Mouse (Mus musculus) olfactory bulb, adult 2 months (tissue): ENCODE results near the gene Tnpo2. TPM values are rescaled to one million over a fixed set of nuclear protein-coding genes. Genes with fewer than 3 reads are reported as not detected.

Source experiments
- H3K27ac ChIP-seq: fragments of 200-500 bp; 2 replicates; pipeline ENCODE4 v1.5.1; 2012; ENCODE audit warnings: low read depth, low read length; ENCODE audit not compliant: insufficient read depth
- H3K4me1 ChIP-seq: fragments of 200-500 bp; 2 replicates; pipeline ENCODE4 v1.6.1; 2012; ENCODE audit warnings: low read length; ENCODE audit not compliant: control insufficient read depth, insufficient read depth
- H3K4me3 ChIP-seq: fragments of 200-500 bp; 2 replicates; pipeline ENCODE4 v1.5.1; 2012; ENCODE audit warnings: mild to moderate bottlenecking, low read depth, low read length, moderate library complexity; ENCODE audit not compliant: insufficient read depth
- CTCF ChIP-seq: fragments of 200-500 bp; IDR thresholded peaks from 2 replicates; pipeline ENCODE4 v1.5.1; 2012; ENCODE audit warnings: low read depth, mild to moderate bottlenecking, low read length, moderate library complexity; ENCODE audit not compliant: insufficient read depth
- POLR2A ChIP-seq: fragments of 200-500 bp; IDR thresholded peaks from 2 replicates; pipeline ENCODE4 v1.6.1; 2012; ENCODE audit warnings: mild to moderate bottlenecking, low read depth, low read length, moderate library complexity; ENCODE audit not compliant: insufficient read depth
- WGBS: fragments of 180-500 bp; shearing (Covaris S2); methylation state at CpG from one replicate; pipeline ENCODE4 v1.1.7; 2018; 5-methylcytosine and 5-hydroxymethylcytosine counted together
- polyA plus RNA-seq: library from polyadenylated mRNA; stranded (reverse); fragments of >200 nt; gene quantifications from 2 replicates; pipeline ENCODE4 v1.2.4, GENCODE M21; 2012; ENCODE audit warnings: low replicate concordance; ENCODE audit not compliant: missing spikeins, insufficient read depth, insufficient read length

Gene Tnpo2
- polyA plus RNA-seq, 1 experiment, result not detected

GRCm38 (mm10) chr8:85025098-85025932, 11.4 kb upstream of the Tnpo2 start, which contains the start of gene Asna1:
Gene Asna1 (minus strand): TSS chr8:85025281.
- H3K27ac ChIP-seq, result peak within 1 kb of the TSS; percentile 79
- 2% methylated on average over 30 of the region's 30 CpGs for WGBS
- TF ChIP-seq POLR2A (peak; percentile 28; the same call in 1 of the 2 replicates), CTCF (no peak)
- H3K4me1 ChIP-seq, result peaks cover 13% of the 10 kb centered on the region
- H3K4me3 ChIP-seq, result peak within 1 kb of the TSS; percentile 94

DNA sequence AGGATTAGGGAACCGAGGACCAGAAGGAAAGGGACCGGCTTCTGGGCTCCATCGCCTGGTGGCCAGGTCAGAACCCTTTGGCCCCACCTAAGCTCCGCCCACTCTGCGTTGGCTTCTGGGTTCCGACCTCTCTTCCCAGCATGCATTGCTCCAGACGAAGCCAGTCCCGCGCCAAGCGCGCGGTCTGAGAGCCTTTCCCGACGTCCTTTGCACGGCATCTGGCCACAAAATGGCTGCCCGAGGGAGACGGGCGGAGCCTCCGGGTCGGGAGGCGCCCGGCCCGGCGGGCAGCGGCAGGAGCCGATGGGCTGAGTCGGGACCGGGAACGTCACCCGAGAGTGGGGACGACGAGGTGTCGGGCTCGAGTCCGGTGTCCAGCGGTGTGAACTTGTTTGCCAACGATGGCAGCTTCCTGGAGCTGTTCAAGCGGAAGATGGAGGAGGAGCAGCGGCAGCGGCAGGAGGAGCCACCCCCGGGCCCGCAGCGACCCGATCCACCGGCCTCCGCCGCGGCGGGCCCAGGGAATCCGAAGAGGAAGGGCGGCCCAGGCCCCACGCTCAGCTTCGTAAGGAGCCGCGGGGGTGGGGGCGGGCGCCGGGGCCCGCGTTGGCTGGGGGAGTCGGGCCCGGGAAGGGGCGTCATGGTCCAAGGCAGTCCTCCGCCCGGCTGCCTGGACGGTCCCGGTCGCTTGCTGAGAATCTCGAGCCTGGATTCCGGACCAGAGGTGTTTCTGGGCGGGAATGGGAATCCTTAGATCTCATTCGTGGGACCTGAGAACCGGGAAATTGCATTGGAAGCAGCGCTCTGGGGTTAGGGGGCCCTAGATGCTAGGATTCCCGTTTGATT, 9.8 kb upstream of the Tnpo2 start, which contains the start of gene Trir:
Gene Trir (plus strand): TSS at position 154 of the 846 bp plus-strand sequence.
- peak within 1 kb of the TSS; percentile 96 for H3K4me3 ChIP-seq
- TF ChIP-seq CTCF, result peak; percentile 22; the same call in 1 of the 2 replicates
- TF ChIP-seq POLR2A, result peak; percentile 97
- peaks cover 13% of the 10 kb centered on the region for H3K4me1 ChIP-seq
- H3K27ac ChIP-seq, result peak within 1 kb of the TSS; percentile 95
- WGBS, result under 1% methylated on average over 74 of the region's 75 CpGs

DNA sequence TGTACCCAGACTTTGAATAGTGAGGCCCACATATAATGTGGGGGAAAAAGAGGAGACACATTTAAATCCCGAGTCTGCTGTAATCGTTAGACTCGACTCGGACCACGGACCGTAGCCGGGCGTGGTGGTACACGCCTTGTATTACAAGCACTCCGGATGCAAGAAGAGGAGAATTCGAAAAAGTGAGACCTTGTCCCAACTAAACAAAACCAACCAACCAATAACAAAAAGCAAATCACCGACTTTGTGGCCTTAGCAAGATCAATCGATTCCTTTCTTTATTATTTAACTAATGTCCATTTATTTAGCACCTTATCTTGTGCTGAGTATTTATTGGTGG, 9.2 kb upstream of the Tnpo2 start:
- peaks cover 13% of the 10 kb centered on the region for H3K4me1 ChIP-seq
- TF ChIP-seq CTCF, result no peak
- no peak for TF ChIP-seq POLR2A
- WGBS, result under 1% methylated on average over 13 of the region's 13 CpGs
- H3K4me3 ChIP-seq, result peak overlapping the region; percentile 96
- no peak overlapping the region for H3K27ac ChIP-seq

DNA sequence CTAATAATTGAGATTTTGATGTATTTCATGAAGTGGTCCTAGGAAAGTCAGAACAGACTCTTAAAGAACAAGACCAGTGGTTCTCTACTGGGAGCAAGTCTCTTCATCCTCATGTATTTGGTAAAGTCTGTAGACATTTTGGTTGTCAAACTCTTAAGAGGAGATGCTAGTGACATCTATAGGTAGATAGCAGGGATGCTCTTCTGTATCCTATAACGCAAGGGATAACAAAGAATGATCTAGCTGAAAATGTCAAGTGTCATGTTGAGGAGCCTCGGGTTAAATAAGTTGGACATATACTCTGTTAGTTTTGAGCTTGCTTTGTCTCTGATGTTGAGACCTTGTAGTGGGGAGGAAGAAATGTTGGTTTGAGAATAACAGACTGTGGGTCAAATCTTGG, 8.8 kb upstream of the Tnpo2 start:
- TF ChIP-seq CTCF (no peak), POLR2A (no peak)
- Histone ChIP-seq H3K4me3 (no peak overlapping the region), H3K27ac (no peak overlapping the region), H3K4me1 (peaks cover 13% of the 10 kb centered on the region)
- WGBS, result 14% methylated on average over 2 of the region's 2 CpGs

DNA sequence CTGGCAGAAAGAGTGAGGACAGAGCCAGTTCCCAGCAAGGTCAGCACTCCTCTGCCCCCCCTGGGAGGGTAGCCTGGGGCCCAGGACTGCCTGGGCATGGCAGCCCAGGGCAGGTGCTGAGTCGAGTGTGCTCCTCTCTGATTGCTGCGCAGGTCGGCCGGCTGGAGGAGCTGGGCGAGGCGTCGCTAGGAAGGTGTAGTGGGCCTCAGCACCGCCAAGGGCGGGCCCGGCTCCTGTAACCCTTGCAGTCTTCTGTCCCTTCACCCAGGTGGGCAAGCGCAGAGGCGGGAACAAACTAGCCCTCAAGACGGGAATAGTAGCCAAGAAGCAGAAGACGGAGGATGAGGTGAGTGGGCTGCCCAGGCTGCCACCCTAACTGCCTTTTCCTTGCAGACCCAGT, 7.4 kb upstream of the Tnpo2 start:
- Histone ChIP-seq H3K4me3 (no peak overlapping the region), H3K27ac (no peak overlapping the region), H3K4me1 (peaks cover 7% of the 10 kb centered on the region)
- 81% methylated on average over 14 of the region's 14 CpGs for WGBS
- TF ChIP-seq CTCF (no peak), POLR2A (no peak)

DNA sequence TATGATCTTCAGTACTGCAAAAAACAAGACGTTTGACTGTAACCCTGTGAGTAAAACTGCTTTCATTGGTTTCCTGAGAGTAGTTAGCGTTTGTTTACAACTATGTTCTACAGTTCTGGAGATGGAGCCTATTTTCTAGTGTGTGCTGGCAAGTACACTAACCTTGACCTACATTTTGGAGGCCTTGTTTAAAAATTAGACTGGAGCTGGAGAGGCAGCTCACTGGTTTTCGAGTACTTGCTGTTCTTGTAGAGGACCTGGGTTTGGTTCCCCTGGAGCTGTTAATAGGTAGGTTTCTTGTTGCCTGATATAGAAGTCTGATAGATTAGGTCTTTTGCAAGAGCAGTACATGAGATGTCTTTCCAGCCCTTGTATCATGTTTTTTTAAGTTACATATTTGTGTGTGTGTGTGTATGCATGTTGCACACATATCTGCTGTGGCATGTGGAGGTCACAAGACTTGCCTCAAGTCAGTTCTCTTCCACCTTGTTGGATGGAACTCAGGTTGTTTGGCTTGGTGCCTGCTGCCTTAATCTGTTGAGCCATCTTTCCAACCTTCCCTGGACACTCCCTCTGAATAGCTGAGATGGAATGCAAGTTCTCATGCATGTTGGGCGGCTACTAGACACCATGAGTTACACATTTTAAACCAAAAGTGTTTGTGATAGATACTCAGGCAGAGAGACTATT, 3.9 kb upstream of the Tnpo2 start:
- peaks cover 7% of the 10 kb centered on the region for H3K4me1 ChIP-seq
- TF ChIP-seq CTCF (no peak), POLR2A (no peak)
- WGBS, result 80% methylated on average over 4 of the region's 4 CpGs
- H3K4me3 ChIP-seq, result no peak overlapping the region
- no peak overlapping the region for H3K27ac ChIP-seq

DNA sequence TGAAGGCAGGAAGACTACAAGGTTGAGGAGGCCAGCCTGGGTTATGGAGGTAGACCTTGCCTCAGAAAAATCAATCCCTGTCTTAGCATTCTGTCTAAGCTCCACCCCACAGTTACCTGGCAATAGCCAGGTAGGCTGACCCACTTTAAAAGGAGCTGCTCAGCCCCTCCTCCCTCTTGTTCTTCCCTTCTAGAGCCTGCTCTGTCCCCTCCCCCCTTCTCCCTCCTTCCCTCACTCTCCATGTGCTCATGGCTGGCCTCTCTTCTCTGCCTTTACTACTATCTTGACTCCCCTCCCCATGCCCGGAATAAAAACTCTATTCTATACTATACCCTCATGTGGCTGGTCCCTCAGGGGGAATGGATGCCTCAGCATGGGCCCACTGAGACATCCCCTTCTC, 2.8 kb upstream of the Tnpo2 start:
- TF ChIP-seq CTCF (no peak), POLR2A (no peak)
- WGBS, result 72% methylated on average over 1 of the region's 1 CpGs
- Histone ChIP-seq H3K4me3 (no peak overlapping the region), H3K4me1 (peaks cover 10% of the 10 kb centered on the region), H3K27ac (no peak overlapping the region)

DNA sequence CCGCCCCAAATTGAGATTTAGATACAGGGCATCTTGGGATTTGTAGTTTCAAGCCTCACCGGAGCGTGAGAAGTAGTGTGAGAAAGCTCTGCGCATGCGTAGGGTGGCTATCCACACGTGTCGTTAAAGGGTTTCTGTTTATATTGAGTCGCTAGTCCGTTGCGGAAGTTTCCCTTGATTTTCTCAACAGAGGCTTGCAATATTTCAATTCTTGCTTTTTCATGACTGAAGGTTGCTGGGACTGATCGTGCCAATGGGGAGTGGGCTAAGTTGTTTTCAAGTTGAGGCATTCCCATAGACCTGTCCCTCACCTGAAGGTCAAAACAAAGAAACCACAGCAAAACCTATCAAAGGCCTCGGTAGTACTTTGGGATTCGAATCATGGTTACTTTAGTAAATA, 2.0 kb upstream of the Tnpo2 start:
- 4% methylated on average over 13 of the region's 13 CpGs for WGBS
- peaks cover 6% of the 10 kb centered on the region for H3K4me1 ChIP-seq
- TF ChIP-seq CTCF, result no peak
- no peak for TF ChIP-seq POLR2A
- H3K4me3 ChIP-seq, result no peak overlapping the region; the same call in 1 of the 2 replicates
- H3K27ac ChIP-seq, result no peak overlapping the region
